15 mouse cellular contexts compared by ENCODE assay signal in the genomic region with DNA sequence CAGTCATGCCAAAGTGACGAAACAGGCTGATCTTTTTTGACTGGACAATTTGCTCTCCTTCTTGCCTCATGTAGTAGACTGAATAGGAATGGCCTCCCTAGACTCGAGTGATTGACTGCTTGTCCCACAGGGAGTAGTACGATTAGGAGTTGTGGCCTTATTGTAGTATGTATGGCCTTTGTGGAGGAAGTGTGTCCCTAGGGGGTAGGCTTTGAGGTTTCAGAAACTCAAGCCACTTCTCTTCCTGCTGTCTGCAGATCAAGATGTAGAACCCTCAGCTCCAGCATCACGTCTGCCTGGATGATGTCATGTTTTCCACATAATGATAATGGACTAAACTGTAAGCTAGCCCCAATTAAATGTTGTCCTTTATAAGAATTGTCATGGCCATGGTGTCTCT.
"Had no signal": no experiment of that assay in that cellular context is flagged by ENCODE, and none has a peak within 500 bp of the region (broad histone marks: within the 10 kb centered on the region; RNA-seq: fewer than 3 reads in every experiment).

No protein-coding gene starts in this region.

- ATAC-seq: liver, postnatal 0 days; lung, postnatal 0 days; midbrain, embryonic 16.5 days had no signal

- DNase-seq: liver, postnatal 0 days; lung, adult 2 months; lung, postnatal 14 days; lung, postnatal 36 days; midbrain, embryonic 14.5 days; retina, postnatal 1 day; right cerebral cortex, adult 18-20 months; right cerebral cortex, postnatal 25 days; right cerebral cortex, postnatal 4 days; spleen, adult 18-20 months; thymus, adult 18-20 months; thymus, postnatal 14 days; thymus, postnatal 36 days had no signal
